Mouse (Mus musculus): ENCODE results near the gene Sox8.

Gene Sox8

DNA sequence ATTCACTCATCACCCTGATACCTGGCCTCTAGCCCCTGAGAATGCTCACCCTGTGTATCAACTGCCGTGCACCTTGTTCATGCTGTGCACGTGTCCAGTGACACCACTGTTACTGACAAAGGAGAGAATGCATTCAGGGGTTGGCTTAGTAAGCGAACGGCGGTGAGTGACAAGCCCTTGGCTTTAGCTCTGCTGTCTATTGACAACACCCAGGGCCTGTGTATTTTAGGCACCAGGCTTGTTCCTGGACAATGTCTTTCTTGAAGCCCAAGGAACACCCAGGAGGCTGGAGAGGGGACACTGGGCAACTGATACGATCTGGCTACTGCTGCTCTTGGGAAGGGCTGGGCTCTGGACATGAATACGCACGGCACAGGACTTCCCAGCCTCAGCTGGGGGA, 11.6 kb upstream of the Sox8 start:
- in situ Hi-C loops (cut with MboI; ENCODE audit: low sequenced_read_pairs), result no loop called here

DNA sequence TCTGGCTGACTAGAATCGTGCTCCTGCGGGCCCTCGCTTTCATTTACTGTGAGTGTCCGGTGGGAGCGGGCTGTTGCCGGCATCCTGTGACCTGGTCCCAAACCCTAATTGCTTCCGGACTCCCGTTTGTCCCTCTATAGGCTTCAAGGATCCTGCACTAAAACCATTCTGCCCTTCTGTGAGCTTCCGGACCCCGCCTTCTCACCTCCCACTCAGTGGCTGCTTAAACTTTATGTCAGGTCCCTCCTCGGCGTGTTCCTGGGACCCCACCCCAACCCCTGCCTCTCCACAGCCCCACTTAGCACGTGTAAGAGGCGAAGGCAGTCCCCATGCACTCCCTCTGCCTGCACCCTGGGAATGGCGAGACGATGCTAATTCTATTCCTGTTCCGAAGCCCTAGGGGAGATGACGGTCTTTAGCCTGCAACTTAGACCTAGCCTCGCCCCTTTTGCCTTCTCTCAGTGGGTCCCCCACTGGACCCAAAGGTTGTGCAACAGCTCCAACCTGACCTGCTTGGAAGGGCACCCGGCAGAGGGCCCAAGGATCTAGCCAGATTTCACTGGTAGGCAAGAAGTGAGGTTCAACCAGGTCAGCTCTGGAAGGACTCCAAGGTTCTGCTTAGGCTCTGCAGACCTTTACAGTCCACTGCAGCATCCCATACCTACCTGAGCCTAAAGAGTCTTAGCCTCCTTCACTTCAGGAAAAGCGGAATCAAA, 9.0 kb upstream of the Sox8 start:
- in situ Hi-C loops (cut with MboI; ENCODE audit: low sequenced_read_pairs), result no loop called here

DNA sequence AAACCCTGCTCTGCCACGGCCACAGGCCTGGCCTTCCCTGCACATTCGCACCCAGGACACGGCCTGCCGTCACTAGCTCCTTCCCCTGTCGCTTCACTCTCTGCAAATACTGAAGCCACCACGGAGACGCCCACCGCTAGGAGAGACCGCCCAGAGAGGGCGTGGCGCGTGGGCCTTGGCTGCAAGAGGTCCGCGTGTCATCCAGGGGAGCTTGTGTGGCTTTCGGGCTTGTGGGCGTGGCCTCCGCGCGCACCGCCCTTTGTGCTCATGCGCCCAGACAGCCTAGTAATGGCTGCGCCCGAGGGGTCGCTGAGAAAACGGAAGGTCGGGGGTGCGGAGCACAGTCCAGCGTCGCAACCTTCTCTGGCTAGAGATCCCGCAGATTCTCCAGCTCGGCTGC, 8.4 kb upstream of the Sox8 start, which contains the start of gene Lmf1:
Gene Lmf1 (plus strand): TSS at position 166 of the 400 bp plus-strand sequence.
- in situ Hi-C loops (cut with MboI; ENCODE audit: low sequenced_read_pairs), result no loop called here

DNA sequence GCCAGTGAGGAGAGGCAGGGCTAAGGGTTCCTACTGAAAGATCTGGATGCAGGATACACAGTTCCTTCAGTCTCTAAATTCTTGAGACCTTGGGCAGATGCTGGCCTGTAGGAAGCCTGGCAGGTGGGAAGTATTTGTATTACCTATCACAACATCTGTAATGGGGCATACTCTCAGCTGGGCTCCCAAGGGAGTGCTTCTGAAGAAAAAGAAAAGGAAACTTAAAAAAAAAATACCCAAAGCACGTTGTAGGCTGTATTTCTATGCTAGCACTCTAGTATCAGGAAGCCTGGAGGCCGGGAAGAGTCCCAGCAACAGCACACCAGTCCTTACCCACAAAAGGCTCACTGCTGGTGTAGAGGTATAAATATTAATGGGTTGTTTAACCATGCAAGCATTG, 7.2 kb upstream of the Sox8 start:
- in situ Hi-C loops (cut with MboI; ENCODE audit: low sequenced_read_pairs), result no loop called here

DNA sequence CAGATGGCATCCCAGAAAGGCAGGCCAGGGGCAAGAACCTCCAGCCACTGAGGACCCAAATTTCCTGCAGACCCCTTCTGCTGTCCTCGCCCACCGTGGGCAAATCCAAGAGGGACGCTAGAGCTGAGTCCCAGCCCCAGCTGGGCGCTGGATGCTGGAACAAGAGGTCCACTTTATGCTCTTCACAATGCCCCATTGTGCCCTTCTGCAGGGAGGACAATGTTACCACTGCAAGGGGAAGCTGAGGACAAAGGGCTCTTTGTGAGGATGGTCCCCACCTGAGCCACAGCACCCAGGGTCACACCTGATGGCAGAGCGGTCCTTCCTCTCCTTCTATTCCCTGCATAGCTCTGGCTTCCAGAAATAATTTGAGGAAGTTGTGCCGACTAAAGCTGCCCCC, 6.8 kb upstream of the Sox8 start:
- in situ Hi-C loops (cut with MboI; ENCODE audit: low sequenced_read_pairs), result no loop called here

DNA sequence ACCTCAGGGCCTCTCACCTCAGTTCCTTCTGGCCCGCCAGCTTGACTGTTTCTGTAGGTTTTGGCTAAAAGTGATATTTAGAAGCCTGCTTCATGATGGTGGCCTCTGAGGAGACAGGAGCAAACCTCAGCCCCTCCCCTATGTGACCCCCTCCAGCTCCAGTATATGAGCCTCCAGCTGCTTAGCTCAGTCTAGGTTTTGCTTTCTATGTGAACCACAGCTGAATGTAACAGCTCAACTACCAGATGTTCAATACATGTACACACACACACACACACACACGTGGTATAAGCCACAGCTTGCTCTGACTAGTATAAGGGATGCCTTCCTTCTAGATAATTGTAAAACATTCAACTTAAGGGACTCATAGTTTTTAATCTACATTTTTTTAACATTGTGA, 5.5 kb upstream of the Sox8 start:
- in situ Hi-C loops (cut with MboI; ENCODE audit: low sequenced_read_pairs), result no loop called here

DNA sequence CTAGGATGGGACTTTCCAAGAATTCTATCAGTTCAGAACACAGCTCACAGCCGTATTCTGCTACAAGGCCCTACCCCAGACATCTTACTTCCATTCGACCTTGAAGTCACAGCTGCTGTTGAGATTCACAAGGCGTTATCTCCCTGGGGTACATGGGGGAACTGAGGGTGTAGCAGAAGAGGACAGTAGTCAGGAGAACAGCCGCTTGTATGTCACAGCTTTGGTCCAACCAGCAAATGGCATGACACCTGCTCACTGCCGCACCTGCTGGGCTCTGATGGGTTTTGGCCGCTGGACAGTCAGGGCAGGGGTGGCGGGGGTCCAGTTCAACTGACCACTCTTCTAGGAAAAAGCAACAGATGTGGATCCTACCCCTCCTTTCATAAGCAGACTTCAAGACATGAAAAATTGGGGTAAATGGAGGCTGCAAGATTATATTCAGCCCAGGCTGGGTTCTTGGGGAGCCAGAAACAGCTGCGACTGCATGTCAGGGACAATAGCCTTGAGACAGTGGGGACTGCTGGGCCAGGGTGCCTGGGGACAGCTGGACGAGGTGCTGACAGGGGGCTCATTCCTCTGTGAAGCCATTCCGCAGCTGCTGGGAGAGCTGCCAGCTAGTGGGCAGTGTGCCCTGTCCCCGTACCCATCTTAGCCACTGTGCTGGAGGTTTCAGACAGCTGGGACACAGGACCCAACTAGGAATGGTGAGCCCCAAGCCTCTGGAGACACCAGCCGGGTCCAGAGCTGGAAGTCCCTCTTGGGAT, 4.9 kb upstream of the Sox8 start:
- in situ Hi-C loops (cut with MboI; ENCODE audit: low sequenced_read_pairs), result no loop called here

DNA sequence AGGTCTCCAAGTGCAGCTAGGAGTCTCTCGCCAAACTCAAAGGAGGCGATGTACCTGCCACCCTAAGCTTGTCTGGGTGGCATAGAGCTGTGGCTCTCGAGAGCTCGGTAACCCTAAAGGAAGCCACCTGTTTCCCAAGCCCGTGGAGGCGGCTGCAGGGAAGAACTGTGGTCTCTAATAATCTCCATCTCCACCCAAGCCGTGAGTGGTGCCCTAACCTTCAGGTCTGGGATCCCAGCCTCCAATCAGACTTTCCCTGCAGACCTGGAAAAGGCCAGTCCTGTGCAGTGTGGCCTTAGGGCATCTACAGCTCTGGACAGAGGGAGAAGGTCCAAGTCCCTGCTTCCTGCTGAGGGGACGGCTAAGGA, 951 bp upstream of the Sox8 start:
- in situ Hi-C loops (cut with MboI; ENCODE audit: low sequenced_read_pairs), result no loop called here

DNA sequence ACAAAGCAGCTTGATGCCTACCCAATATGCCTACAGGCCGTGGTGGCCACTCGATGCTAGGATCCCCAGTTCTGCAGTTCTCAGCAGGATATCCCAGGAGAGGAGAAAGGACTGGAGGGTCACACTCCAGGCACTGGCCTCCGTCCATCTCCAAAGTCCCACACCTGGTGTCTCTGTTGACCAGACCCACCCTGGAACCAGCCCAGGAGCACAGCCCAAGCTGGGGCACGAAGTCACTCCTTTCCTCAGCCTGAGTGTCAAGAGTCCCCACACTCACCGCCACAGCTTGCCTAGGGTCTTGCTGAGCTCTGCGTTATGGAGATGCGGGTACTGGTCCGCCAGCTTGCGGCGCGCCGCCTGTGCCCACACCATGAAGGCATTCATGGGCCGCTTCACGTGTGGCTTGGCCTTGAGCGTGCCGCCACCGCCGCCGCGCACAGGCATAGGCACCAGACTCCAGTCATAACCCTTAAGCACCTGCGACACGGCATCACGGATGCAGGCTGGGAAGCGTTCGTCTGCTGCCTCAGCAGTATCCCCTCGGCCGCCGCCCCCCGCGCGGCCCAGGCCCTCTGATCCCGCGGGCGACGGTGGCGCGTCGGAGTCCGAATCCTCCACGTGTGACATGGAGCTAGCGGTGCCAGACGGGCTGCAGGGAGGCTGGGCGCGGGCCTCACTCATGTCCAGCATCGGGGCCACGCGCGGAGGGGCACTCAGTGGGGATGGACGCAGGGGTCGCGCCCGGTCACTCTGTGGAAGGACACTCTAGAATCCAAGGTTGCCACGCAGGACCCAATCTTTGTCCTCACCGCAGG, 446 bp downstream of the Sox8 start:
- in situ Hi-C loops (cut with MboI; ENCODE audit: low sequenced_read_pairs), result no loop called here

DNA sequence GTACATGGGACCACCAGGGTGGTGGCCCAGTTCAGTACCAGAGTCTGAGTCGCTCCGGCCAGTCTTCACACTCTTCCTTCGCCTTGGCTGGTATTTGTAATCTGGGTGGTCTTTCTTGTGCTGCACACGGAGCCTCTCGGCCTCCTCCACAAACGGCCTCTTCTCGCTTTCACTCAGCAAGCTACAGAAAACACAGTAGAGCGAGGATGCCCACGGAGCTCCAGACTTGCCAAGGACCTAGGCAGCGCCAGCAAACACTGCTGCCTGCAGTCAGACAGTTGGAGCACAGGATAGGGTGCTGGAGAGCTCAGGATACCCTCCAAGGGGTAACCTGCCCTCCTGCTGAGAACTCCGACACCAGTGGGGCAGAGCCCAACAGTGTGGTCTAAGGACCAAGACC, 1.6 kb downstream of the Sox8 start:
- in situ Hi-C loops (cut with MboI; ENCODE audit: low sequenced_read_pairs), result no loop called here

DNA sequence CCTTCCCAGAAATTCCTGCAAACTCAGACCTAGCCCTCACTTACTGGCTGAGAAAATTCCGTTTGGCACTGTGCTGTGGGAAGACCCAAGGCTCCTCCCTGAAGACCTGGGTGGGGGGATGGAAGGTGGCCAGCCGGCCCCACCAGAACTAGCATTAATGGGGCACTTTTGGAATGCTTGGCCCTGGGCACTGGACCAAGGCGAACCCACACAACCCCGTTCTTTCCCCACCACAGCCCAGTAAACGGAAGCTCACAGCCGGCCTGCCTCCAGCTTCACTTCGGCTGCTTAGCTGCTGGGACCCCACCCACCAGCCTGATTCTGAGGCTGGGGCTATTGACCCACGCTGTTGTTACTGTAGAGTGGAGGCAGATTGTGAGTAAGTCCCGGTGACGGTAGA, 2.3 kb downstream of the Sox8 start:
- in situ Hi-C loops (cut with MboI; ENCODE audit: low sequenced_read_pairs), result no loop called here

DNA sequence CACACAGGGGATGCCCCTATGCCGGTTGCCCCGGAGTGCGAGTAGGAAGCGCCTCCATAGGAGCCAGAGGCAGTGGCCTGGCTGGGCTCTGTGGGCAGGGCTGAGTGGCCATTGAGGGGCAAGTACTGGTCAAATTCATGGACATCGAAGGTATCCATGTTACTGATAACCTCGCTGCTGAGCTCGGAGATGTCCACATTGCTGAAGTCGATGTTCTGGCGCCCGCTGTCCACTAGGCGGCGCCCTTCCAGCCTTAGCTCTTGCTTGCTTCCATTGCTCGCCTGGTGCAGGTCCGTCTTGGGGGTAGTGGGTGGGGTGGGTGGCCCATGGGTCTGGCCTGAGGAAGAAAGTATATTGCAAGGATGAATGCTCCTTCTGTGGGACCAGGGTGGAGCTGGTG, 2.7 kb downstream of the Sox8 start:
- in situ Hi-C loops (cut with MboI; ENCODE audit: low sequenced_read_pairs), result no loop called here

DNA sequence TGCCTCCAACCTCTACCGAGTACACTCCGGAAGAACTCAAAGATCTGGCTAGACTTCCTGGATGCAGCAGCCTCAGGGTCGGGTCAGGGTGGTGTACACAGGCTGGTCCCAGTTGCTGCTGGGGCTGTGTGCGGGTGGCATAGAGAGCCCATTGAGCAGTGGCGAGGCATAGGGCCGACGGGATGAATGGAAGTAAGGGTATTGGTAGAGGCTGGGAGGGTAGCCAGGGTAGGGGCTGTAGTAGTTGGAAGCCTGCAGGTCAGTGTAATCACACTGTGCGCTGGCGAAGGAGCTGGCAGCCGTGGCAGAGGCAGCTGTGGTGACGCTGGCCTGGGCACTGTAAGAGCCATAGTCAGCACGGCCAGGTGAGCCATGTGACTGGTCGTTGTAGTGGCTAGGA, 3.2 kb downstream of the Sox8 start:
- in situ Hi-C loops (cut with MboI; ENCODE audit: low sequenced_read_pairs), result no loop called here

DNA sequence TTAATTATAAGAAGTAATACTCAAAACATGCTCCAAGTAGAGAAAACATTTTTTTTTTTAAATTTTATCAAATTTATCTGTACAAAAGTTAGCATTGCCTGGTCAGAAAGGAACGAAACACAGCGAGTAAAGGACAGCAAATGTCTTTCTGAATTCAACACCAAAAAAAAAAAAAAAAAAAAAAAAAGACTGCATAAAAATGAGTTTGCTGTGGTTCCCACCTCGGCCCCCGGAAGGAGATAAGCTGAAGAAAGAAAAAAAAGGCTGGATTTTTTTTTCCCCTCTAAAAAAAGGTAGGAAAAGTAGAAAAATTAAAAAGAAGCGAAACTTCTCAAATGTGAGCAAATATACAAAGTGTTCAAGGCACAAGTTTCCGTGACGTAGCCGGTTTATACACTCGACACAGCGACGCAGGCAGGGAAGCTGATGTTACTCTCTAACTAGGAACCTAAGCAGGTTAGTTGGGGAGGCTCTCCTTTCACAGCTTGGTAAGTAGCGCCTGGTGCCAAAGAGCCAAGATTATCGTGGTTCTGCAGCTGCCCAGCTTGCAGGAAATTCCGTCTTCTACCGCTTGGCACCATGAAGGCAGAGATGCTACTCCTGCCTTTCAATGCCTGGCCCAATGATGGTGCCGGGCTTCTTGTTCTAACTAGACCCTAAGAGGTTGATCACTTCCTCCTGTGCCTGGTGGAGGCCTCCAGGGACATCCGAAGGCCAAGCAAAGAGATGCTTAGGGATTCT, 4.5 kb downstream of the Sox8 start:
- in situ Hi-C loops (cut with MboI; ENCODE audit: low sequenced_read_pairs), result no loop called here

DNA sequence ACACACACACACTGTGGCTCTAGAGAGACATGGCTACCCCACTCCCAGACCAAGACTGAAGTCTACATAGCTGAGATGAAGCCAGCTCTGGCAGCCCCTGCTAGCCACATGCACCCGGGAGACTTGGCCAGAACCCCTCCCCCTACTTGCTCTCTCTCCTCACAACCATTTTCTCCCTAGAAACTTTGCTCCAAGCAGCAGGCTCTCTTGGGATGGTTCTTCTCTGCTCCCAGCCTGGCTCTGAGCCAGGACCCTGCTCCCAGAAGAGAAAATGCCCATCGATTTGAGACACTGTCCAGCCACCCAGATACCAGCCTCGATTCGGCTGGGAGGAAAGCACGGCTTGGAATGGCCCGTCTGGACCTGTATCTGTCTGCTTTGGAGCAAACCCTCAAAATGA, 5.2 kb downstream of the Sox8 start:
- in situ Hi-C loops (cut with MboI; ENCODE audit: low sequenced_read_pairs), result no loop called here

DNA sequence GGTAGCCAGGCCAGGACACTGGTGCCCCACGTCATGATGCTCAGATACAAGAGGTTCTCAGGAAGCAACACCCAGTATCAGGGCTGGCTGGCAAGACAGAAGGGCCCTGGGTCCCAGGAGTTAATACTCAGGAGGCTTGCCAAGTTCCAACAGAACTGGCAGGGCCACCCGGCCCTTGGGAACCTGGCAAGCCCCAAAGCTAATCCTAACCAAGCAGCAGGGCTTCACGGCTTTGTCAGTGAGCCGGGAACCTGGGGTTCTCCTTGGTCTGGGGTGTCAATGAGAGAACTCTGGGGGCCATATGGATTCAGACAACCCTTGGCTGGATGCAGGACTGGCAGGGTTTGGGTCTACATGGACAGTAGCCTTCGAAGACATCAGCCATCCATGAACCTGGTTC, 6.0 kb downstream of the Sox8 start:
- in situ Hi-C loops (cut with MboI; ENCODE audit: low sequenced_read_pairs), result no loop called here

DNA sequence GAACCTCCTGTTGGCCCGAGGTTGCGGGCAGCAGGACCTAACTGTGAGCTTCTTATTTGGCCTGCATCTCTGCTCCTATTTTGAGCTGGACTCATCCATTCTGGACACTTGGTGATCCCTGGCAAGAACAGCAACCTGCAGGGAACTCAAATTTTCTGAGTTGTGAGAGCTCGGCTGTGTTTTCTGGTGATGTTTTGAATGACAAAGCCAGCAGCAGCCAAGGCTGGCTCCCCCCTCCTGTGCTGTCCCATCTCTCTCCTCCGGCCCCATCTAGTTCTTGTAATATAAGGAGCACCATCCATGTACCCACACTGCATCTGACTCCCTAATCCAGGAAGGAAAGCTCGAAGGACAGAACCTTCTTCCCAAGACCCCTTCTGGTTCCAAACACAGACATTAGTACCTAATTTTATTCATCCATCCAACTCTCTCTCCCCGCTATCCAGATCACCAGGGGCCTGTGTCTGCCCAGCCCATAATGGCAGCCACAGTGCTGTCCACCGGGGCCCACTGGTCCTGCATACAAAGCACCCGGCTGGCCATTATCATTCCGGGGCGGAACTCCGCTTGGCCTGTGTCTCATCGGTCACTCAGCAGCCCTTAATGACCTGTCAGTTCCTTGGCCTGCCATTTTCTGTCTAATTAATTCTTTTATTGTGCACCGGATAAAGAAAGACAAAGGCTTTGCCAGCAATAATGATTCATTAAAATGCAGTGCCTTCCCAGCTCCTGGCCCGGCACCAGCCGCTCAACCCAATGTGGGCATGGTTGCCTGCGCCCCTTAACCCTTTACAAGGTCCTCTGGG, 9.1 kb downstream of the Sox8 start:
- in situ Hi-C loops (cut with MboI; ENCODE audit: low sequenced_read_pairs), result no loop called here

DNA sequence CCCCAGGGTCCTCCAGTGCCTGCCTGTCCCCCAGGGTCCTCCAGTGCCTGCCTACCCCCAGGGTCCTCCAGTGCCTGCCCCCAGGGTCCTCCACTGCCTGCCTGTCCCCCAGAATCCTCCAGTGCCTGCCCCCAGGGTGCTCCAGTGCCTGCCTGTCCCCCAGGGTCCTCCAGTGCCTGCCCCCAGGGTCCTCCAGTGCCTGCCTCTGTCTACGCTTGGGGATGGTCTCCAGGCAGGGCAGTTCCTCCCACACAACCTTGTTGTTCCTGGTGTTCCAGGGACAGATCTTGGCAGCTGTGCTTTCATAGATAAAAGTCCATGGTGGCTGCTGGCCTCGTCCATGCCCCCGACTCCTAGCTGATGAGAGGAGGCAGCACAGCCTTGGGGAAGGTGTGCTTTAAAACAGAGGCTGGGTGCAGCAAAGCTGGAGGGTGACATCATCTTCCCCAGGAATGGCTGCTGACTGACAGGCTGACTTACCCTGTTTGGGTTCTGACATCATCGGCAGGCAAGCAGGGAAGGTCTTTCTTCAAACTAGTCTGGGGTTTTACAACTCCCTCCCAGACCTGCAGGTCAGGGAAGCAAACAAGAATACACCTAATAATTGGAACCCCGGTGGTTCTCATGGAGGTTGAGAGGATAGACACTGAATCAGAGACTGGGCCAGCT, 9.8 kb downstream of the Sox8 start:
- in situ Hi-C loops (cut with MboI; ENCODE audit: low sequenced_read_pairs), result no loop called here

DNA sequence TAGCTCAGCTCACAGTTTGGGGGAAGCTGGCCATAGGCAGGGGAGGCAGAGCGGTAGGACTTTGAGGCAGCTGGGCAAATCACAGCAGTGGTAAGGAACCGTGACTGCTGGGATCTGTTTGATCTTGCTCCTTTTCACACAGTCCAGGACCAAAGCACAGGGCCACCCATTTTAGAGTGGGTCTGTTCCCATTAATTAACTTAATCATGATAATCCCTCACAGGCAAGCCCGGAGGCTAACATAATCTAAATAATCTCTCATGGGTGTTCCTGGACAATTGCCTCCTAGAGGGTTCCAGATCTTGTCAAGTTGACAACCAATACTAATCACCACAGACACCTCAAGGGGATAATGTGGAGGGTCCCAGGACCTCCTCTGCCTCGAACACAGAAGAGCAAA, 10.9 kb downstream of the Sox8 start:
- in situ Hi-C loops (cut with MboI; ENCODE audit: low sequenced_read_pairs), result no loop called here
